Mouse (Mus musculus): Measurements from ENCODE around the gene Klhl26.

DNA sequence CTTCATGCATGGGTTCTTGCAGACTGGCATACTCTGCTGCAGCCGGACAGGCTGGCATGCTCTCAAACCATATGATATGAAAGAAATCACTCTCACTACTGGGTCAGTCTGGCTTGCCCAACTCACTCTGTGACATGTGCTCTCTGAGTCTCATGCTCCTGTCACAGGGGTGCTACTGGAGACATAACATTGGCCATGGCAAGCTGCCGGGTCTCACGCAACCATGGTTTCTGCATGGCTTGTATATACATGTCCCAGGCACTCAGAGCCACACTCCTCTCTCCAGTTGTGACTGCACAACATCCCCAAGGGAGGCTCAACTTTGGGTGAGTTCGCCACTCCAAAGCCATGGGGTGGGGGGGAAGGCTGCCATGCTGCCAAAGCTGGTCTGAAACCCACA lies 45.6 kb downstream of the Klhl26 start:
- TF ChIP-seq CTCF (IDR thresholded peaks at IDR 0.05; ENCODE audit: borderline replicate concordance, extremely low read depth, insufficient read depth, insufficient read length) (no peak), POLR2A (IDR thresholded peaks at IDR 0.05; ENCODE audit: borderline replicate concordance, extremely low read depth, insufficient read depth, insufficient read length, poor library complexity, severe bottlenecking) (no peak)

Data from brain, embryonic 14.5 days (tissue).